Mouse (Mus musculus) cerebellum, adult 2 months (tissue): ENCODE results near the gene Ric8b. TPM values are rescaled to one million over a fixed set of nuclear protein-coding genes. Genes with fewer than 3 reads are reported as not detected.
A peak's percentile ranks its signal among the peaks of the same experiment; 100 is the strongest.

Source experiments
- DNase-seq, 2 experiments: peaks; one replicate each; pipeline ENCODE4 v3.0.0; 2021
- H3K27ac ChIP-seq: fragments of 200-500 bp; 2 replicates; pipeline ENCODE4 v1.5.1; 2012; ENCODE audit warnings: low read length, control low read depth, inconsistent platforms; ENCODE audit not compliant: insufficient read depth
- H3K27me3 ChIP-seq: fragments of 200-500 bp; 2 replicates; pipeline ENCODE4 v1.6.1; 2012; ENCODE audit warnings: inconsistent platforms, mild to moderate bottlenecking, low read length, moderate library complexity; ENCODE audit not compliant: control insufficient read depth, insufficient read depth
- H3K4me1 ChIP-seq: fragments of 200-500 bp; 2 replicates; pipeline ENCODE4 v1.6.1; 2011; ENCODE audit warnings: low read length; ENCODE audit not compliant: control insufficient read depth, insufficient read depth
- H3K4me3 ChIP-seq: fragments of 200-500 bp; replicated peaks from 2 replicates; pipeline ENCODE3; 2011; ENCODE audit warnings: mild to moderate bottlenecking, low read depth, low read length, control low read depth; ENCODE audit not compliant: insufficient read depth
- CTCF ChIP-seq: fragments of 200-500 bp; IDR thresholded peaks from 2 replicates; pipeline ENCODE4 v1.5.1; 2011; ENCODE audit warnings: low read depth, mild to moderate bottlenecking, control low read depth, low read length, moderate library complexity, borderline replicate concordance; ENCODE audit not compliant: insufficient read depth
- POLR2A ChIP-seq: fragments of 200-500 bp; IDR thresholded peaks from 2 replicates; pipeline ENCODE4 v1.6.1; 2011; ENCODE audit warnings: low read length, control low read depth, borderline replicate concordance; ENCODE audit not compliant: insufficient read depth
- WGBS: fragments of 180-500 bp; shearing (Covaris S2); methylation state at CpG from one replicate; pipeline ENCODE4 v1.1.7; 2018; 5-methylcytosine and 5-hydroxymethylcytosine counted together
- polyA plus RNA-seq: library from polyadenylated mRNA; depleted of rRNA; stranded (reverse); fragments of >200 nt; gene quantifications from 2 replicates; pipeline ENCODE4 v1.2.3, GENCODE M21; 2012

Ric8b gene
- polyA plus RNA-seq, 1 experiment: 43.3 TPM

DNA sequence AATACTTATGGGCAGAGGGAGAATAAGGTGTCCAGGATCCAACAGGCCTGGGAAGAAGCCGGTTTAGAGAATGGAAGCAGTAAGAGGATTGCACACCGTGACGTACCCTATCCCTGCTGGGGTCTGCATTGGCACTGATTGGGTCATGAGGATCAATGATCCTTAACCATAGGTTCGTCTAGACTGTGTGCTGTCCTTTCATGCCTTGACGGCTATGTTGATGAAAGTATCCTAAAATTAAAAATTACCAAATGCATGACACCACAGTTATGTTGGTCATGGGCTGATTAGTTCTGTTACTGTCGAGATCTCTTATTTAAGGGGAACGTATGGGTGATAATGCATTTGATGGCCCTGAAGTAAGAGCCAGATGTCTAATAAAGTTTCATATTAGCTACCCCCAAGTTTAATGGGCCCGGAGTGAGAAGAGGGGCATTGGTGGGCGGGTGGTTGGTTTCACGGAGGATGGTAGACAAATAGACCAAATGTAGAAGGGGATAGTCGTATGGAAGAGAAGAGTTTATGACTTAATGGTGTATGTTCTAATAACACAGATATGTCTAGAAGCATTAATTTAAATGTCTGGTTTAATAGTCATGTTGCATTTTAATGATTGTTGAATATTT is 108.5 kb downstream of the Ric8b start:
- no peak overlapping the region for H3K27ac ChIP-seq
- TF ChIP-seq POLR2A (no peak), CTCF (no peak)
- no peak overlapping the region for H3K4me3 ChIP-seq
- no peak for DNase-seq
- no peaks in the 10 kb centered on the region for H3K27me3 ChIP-seq
- no peaks in the 10 kb centered on the region for H3K4me1 ChIP-seq
- WGBS: 89% methylated on average over 11 of the region's 11 CpGs

DNA sequence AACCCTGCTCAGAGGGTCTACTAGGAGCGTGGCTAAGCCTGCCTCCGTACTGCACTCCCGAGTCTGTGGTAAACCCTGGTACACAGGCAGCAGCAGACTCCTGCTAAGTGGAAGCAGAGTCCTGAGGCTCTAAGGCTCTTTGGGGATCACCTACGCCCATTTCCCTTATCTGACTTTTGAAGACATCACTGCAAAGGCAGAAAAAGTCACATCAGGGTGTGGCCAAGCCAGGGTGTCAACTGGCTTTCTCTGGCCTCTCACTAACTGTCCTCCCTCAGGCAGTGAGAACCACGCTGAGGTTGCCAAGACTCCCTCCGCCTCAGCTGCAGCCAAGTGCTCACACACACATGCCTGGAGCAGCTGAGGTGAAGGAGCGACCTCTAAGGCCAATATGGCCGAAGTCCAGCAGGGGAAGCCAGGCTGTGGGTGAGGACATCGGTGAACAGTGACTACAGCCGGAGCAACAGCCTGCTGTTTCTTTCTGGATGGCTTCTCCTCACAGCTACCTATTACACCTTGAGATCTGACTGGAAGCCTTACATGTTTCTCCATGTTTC is 110.3 kb downstream of the Ric8b start:
- Histone ChIP-seq H3K27ac (no peak overlapping the region), H3K4me1 (no peaks in the 10 kb centered on the region), H3K4me3 (no peak overlapping the region), H3K27me3 (no peaks in the 10 kb centered on the region)
- WGBS: 40% methylated on average over 10 of the region's 10 CpGs
- TF ChIP-seq CTCF (no peak), POLR2A (no peak)
- no peak for DNase-seq

- no peak for TF ChIP-seq CTCF
- TF ChIP-seq POLR2A: no peak
- Histone ChIP-seq H3K4me3 (no peak overlapping the region), H3K27ac (no peak overlapping the region), H3K27me3 (no peaks in the 10 kb centered on the region), H3K4me1 (no peaks in the 10 kb centered on the region)
- WGBS: 16% methylated on average over 8 of the region's 8 CpGs
- no peak for DNase-seq
These were observed 117.8 kb downstream of the Ric8b start for GRCm38 (mm10) chr10:85035131-85035725.

DNA sequence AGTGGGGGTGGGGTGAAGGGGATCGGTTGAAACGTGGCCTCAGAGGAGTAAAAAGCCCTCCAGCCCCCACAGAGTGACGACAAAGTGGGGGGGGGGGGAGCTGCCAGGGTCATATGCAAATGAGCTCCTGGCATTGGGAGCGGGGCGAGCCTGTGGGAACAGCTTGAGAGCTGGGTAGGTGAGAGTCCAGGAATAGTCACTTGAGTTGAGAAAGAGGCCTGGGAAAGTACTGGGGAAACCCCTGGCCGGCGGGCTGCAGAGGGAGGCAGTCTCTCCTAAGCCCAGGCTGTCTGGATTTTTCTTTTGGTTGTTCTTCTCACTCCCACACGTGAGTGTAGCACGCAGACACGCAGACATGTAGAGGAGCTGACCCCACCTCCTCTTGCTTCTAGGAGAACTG is 120.7 kb downstream of the Ric8b start:
- no peaks in the 10 kb centered on the region for H3K4me1 ChIP-seq
- no peaks in the 10 kb centered on the region for H3K27me3 ChIP-seq
- no peak for DNase-seq
- no peak overlapping the region for H3K4me3 ChIP-seq
- no peak overlapping the region for H3K27ac ChIP-seq
- 65% methylated on average over 10 of the region's 10 CpGs for WGBS
- TF ChIP-seq POLR2A (no peak), CTCF (no peak)

DNA sequence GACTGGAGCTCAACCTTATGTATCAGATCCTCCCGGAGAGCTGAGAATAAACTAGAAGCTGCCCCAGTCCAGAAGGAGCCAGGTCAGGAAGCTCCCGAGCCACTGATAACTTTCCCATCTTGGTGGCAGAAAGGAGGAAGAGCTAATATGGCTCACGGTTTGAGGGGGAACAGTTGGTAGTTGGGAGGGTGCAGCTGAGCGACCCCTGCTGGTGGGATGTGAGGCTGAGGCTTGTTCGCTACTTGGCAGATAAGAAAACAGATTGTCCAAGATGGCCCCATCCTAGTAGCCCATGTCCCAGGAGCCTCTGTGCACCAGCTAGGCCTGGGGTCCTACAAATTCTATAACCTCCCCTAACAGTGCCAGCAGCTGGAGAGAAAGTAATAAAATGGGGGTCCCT is 121.4 kb downstream of the Ric8b start:
- Histone ChIP-seq H3K27me3 (no peaks in the 10 kb centered on the region), H3K4me3 (no peak overlapping the region), H3K4me1 (no peaks in the 10 kb centered on the region), H3K27ac (no peak overlapping the region)
- DNase-seq: no peak
- 90% methylated on average over 5 of the region's 5 CpGs for WGBS
- TF ChIP-seq POLR2A: no peak
- no peak for TF ChIP-seq CTCF

- Histone ChIP-seq H3K4me1 (no peaks in the 10 kb centered on the region), H3K27me3 (no peaks in the 10 kb centered on the region), H3K27ac (no peak overlapping the region), H3K4me3 (no peak overlapping the region)
- 46% methylated on average over 17 of the region's 17 CpGs for WGBS
- no peak for TF ChIP-seq POLR2A
- no peak for TF ChIP-seq CTCF
- DNase-seq: no peak
These were observed 126.8 kb downstream of the Ric8b start for GRCm38 (mm10) chr10:85044191-85044711.

DNA sequence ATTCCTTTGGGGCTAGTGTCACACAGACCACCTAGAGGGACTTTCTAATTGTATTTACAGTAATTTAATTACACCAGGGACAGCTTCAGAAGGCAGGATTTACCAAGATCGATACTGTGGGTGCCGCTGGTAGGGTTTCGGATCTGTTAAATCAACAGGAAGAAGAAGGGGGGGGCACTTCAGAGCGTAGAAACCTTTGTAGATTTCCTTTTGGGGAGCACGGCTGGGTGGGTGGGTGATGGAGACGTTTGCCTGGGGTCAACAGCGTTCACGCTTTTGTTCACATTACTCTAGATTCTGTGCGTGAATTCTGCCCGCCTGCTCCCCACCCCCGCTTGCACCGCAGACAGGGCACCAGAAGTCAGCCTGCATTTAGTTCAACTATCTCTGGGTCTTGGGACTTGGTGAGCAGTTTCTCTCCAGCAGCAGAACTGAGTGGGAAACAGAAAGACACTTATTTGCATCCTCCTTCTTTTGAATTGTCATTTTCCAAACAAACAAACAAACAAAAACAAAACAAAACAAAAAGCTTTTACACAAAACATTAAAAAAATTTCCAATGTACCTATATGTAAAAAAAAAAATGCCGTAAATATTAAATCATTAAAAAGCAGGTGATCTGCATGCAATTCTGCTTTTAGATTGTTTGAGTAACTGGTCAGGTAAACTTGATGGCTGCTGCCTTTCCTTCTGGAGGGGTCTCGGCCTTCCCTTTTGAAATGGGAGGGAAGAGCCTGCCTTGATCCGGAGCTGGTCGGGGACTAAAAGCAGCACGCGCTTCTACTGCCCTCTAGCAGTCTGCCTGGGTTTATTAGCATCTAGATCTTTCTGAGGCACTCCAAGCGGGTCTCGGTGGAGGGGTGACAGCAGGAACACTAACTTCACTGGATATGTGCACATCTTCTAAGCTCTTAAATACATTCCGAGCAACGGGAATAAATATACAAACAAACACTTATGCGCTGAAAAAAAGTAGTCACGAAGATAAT is 127.6 kb downstream of the Ric8b start:
- peak; percentile 69; the same call in 1 of the 2 replicates for TF ChIP-seq CTCF
- no peak for TF ChIP-seq POLR2A
- H3K4me1 ChIP-seq: no peaks in the 10 kb centered on the region
- H3K27ac ChIP-seq: no peak overlapping the region
- no peaks in the 10 kb centered on the region for H3K27me3 ChIP-seq
- H3K4me3 ChIP-seq: no peak overlapping the region
- DNase-seq: peak; percentile 35 to 38
- 23% methylated on average over 24 of the region's 24 CpGs for WGBS
